Mouse (Mus musculus): Measurements from ENCODE around the gene Selenbp1. TPM values are rescaled to one million over a fixed set of nuclear protein-coding genes. Genes with fewer than 3 reads are reported as not detected.

Selenbp1 gene
- 36.1 and 55.8 TPM in 2 replicates for polyA plus RNA-seq (2015; fragmentation: Nextera tagmentation; extraction: Ambion mirVana)

GRCm38 (mm10) chr3:94932809-94933564 is at the start of gene Selenbp1:
Gene Selenbp1, plus strand, starts transcription at chr3:94933056.

GRCm38 (mm10) chr3:94886316-94887224 is 46.3 kb upstream of the Selenbp1 start, which contains the start of gene Psmb4:
Gene Psmb4, minus strand, starts transcription at chr3:94886961.

GRCm38 (mm10) chr3:94953764-94954616 is 21.1 kb downstream of the Selenbp1 start, which contains the start of gene Rfx5:
Gene Rfx5, plus strand, starts transcription at chr3:94954075.

GRCm38 (mm10) chr3:94974528-94975422 is 41.9 kb downstream of the Selenbp1 start, which contains the start of gene Pi4kb:
Gene Pi4kb, plus strand, starts transcription at chr3:94974731.

Other genes starting within 250 kb of the Selenbp1 start
- gene Selenbp2, start 239.5 kb upstream of the Selenbp1 start, polyA plus RNA-seq (2015; fragmentation: Nextera tagmentation; extraction: Ambion mirVana) = 0.58 and 1.4 TPM in 2 replicates
- gene Cgn, start 146.6 kb upstream of the Selenbp1 start, polyA plus RNA-seq (2015; fragmentation: Nextera tagmentation; extraction: Ambion mirVana) = 2.1 and 2.3 TPM in 2 replicates
- 7.1 and 11.5 TPM in 2 replicates for gene Pogz, start 95.5 kb upstream of the Selenbp1 start, polyA plus RNA-seq (2015; fragmentation: Nextera tagmentation; extraction: Ambion mirVana)
- gene Psmb4, start 46.1 kb upstream of the Selenbp1 start, polyA plus RNA-seq (2015; fragmentation: Nextera tagmentation; extraction: Ambion mirVana) = 330 and 355 TPM in 2 replicates
- 3.1 and 6.2 TPM in 2 replicates for gene Rfx5, start 21.0 kb downstream of the Selenbp1 start, polyA plus RNA-seq (2015; fragmentation: Nextera tagmentation; extraction: Ambion mirVana)
- 12.5 and 16.0 TPM in 2 replicates for gene Pi4kb, start 41.7 kb downstream of the Selenbp1 start, polyA plus RNA-seq (2015; fragmentation: Nextera tagmentation; extraction: Ambion mirVana)
- gene Zfp687, start 82.4 kb downstream of the Selenbp1 start, polyA plus RNA-seq (2015; fragmentation: Nextera tagmentation; extraction: Ambion mirVana) = 10.9 and 19.5 TPM in 2 replicates
- 213 and 271 TPM in 2 replicates for gene Psmd4, start 109.6 kb downstream of the Selenbp1 start, polyA plus RNA-seq (2015; fragmentation: Nextera tagmentation; extraction: Ambion mirVana)
- gene Pip5k1a, start 173.9 kb downstream of the Selenbp1 start, polyA plus RNA-seq (2015; fragmentation: Nextera tagmentation; extraction: Ambion mirVana) = 15.8 and 23.0 TPM in 2 replicates
- 76.7 and 105 TPM in 2 replicates for gene Vps72, start 178.0 kb downstream of the Selenbp1 start, polyA plus RNA-seq (2015; fragmentation: Nextera tagmentation; extraction: Ambion mirVana)
- 0.25 and 0.83 TPM in 2 replicates for gene Tmod4, start 191.4 kb downstream of the Selenbp1 start, polyA plus RNA-seq (2015; fragmentation: Nextera tagmentation; extraction: Ambion mirVana)
- 51.9 and 69.5 TPM in 2 replicates for gene Scnm1, start 201.0 kb downstream of the Selenbp1 start, polyA plus RNA-seq (2015; fragmentation: Nextera tagmentation; extraction: Ambion mirVana)
- gene Lysmd1, start 201.0 kb downstream of the Selenbp1 start, polyA plus RNA-seq (2015; fragmentation: Nextera tagmentation; extraction: Ambion mirVana) = 15.2 and 15.3 TPM in 2 replicates
- gene Tnfaip8l2, start 209.3 kb downstream of the Selenbp1 start, polyA plus RNA-seq (2015; fragmentation: Nextera tagmentation; extraction: Ambion mirVana) = 5.8 and 6.8 TPM in 2 replicates
- 4.7 and 6.3 TPM in 2 replicates for gene Sema6c, start 227.4 kb downstream of the Selenbp1 start, polyA plus RNA-seq (2015; fragmentation: Nextera tagmentation; extraction: Ambion mirVana)

All from adrenal gland, postnatal 0 days (tissue).